Mouse (Mus musculus): ENCODE measurements around the gene Nfatc2. TPM values are rescaled to one million over a fixed set of nuclear protein-coding genes. Genes with fewer than 3 reads are reported as not detected.

The Nfatc2 gene
- total and polyA plus RNA-seq, 3 experiments: not detected

GRCm38 (mm10) chr2:168628787-168629186 lies 27.3 kb upstream of the Nfatc2 start:
- Histone ChIP-seq H3K27me3 (ENCODE audit: control insufficient read depth in 1 of 2, insufficient read depth in 2 of 2, low read length in 2 of 2) (no peaks in the 10 kb centered on the region), H3K9me3 (replicated peaks; ENCODE audit: insufficient read depth, low read length) (no peaks in the 10 kb centered on the region), H3K79me2 (ENCODE audit: control insufficient read depth, insufficient read depth, low read length, poor library complexity) (no peaks in the 10 kb centered on the region), H3K27ac (ENCODE audit: control insufficient read depth, low read depth, low read length) (no peak overlapping the region), H3K9ac (ENCODE audit: control insufficient read depth, low read depth, low read length, poor library complexity, severe bottlenecking) (no peak overlapping the region), H3K36me3 (ENCODE audit: control insufficient read depth in 1 of 2, insufficient read depth in 2 of 2, low read length in 2 of 2) (no peaks in the 10 kb centered on the region), H3K4me3 (ENCODE audit: control insufficient read depth in 1 of 2, insufficient read depth in 1 of 2, low read depth in 2 of 2, low read length in 2 of 2) (no peak overlapping the region), H3K4me1 (ENCODE audit: control insufficient read depth in 1 of 2, insufficient read depth in 2 of 2, low read length in 2 of 2) (no peaks in the 10 kb centered on the region)
- TF ChIP-seq MAX (IDR thresholded peaks at IDR 0.05; ENCODE audit: low read length): no peak
- no peak for TF ChIP-seq USF2 (IDR thresholded peaks at IDR 0.05; ENCODE audit: borderline replicate concordance in 1 of 2, insufficient read depth in 1 of 2, low read depth in 1 of 2, low read length in 2 of 2)
- peak; percentile 22 for TF ChIP-seq SMC3 (IDR thresholded peaks at IDR 0.05; ENCODE audit: low read depth, low read length)
- peak; percentile 26 for TF ChIP-seq RAD21 (IDR thresholded peaks at IDR 0.05; ENCODE audit: low read depth, low read length)
- no peak for TF ChIP-seq MYC (IDR thresholded peaks at IDR 0.05; ENCODE audit: low read depth, low read length)
- TF ChIP-seq CTCF (IDR thresholded peaks at IDR 0.05 in 2 of 3, conservative IDR thresholded peaks at IDR 0.05 in 1 of 3; ENCODE audit: control insufficient read depth in 1 of 3, insufficient read depth in 1 of 3, low read depth in 2 of 3, low read length in 3 of 3, poor library complexity in 1 of 3, severe bottlenecking in 1 of 3): peak in 2 of 3 experiments; percentile 37 to 54; a peak in 5 of 6 replicates
- TF ChIP-seq ZNF384 (IDR thresholded peaks at IDR 0.05; ENCODE audit: low read depth, low read length): no peak
- no peak for TF ChIP-seq POLR2AphosphoS2 (IDR thresholded peaks at IDR 0.05; ENCODE audit: low read length)
- no peak for TF ChIP-seq EP300 (IDR thresholded peaks at IDR 0.05; ENCODE audit: low read depth in 1 of 2, low read length in 2 of 2)
- no peak for TF ChIP-seq TAL1 (IDR thresholded peaks at IDR 0.05; ENCODE audit: low read length)
- TF ChIP-seq MYB (IDR thresholded peaks at IDR 0.05; ENCODE audit: low read depth, low read length): no peak
- no peak for TF ChIP-seq UBTF (IDR thresholded peaks at IDR 0.05; ENCODE audit: borderline replicate concordance, insufficient read depth, low read depth, low read length)
- TF ChIP-seq GABPA (IDR thresholded peaks at IDR 0.05; ENCODE audit: low read depth, low read length): no peak
- no peak for TF ChIP-seq POLR2AphosphoS5 (IDR thresholded peaks at IDR 0.05; ENCODE audit: borderline replicate concordance, low read depth, low read length)
- TF ChIP-seq E2F4 (IDR thresholded peaks at IDR 0.05; ENCODE audit: borderline replicate concordance, low read depth, low read length): no peak
- TF ChIP-seq GATA1 (IDR thresholded peaks at IDR 0.05; ENCODE audit: low read depth, low read length): no peak
- TF ChIP-seq BHLHE40 (IDR thresholded peaks at IDR 0.05; ENCODE audit: borderline replicate concordance, low read depth, low read length): no peak
- peak; percentile 11 for DNase-seq (ENCODE audit: low read depth, low spot score)

DNA sequence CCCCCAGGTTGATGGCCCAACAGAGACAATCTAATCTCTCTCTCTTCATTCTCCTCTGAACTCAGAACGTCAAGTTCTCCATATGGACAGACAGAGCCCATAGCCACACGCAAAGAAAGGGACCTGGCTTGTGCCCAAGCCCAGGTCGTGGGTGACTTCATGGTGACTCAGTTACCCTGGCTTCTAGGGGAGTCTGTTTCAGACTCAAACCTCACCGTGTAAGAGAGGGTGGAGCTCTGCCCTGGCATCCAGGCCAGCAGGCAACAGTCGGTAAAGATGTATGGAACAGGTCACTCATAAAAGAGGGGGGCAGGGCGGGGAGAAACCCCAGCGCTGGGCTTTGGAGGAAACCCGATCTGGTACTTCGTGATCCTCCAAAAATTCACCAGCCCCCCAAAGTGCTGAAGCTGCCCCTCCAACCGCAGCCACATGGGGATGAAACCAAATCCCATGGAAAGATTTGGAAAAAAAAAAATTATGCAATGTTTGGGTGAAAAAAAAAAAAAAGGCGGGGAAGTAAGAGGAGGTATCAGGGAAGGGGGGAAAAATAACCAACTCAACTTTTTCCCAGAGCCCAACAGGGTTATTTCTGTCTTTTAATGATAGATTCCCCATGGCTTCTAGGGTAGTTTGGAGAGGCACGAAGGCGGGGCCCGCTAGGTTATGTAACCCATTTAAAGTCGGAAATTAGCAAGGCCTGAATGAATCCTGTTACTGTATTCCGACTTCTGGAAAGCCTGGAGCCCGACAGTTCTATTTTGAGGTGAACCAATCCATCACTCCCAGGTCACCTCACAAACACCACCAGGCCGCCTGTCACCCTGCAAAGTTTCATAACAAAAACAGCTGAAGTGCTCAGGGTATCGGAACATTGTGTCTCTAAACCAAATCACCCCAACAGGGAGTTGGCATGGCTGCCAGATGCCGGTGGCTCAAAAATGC lies 26.6 kb upstream of the Nfatc2 start:
- no peaks in the 10 kb centered on the region for H3K4me1 ChIP-seq (ENCODE audit: control insufficient read depth in 1 of 2, insufficient read depth in 2 of 2, low read length in 2 of 2)
- no peaks in the 10 kb centered on the region for H3K27me3 ChIP-seq (ENCODE audit: control insufficient read depth in 1 of 2, insufficient read depth in 2 of 2, low read length in 2 of 2)
- DNase-seq (ENCODE audit: low read depth, low spot score): no peak
- TF ChIP-seq NELFE (IDR thresholded peaks at IDR 0.05; ENCODE audit: low read depth, low read length) (no peak), ZC3H11A (IDR thresholded peaks at IDR 0.05; ENCODE audit: low read depth, low read length) (no peak), MAX (IDR thresholded peaks at IDR 0.05; ENCODE audit: low read length) (no peak), CHD1 (IDR thresholded peaks at IDR 0.05; ENCODE audit: low read depth, low read length) (no peak), POLR2A (IDR thresholded peaks at IDR 0.05; ENCODE audit: control insufficient read depth in 1 of 2, insufficient read depth in 1 of 2, low read depth in 1 of 2, low read length in 2 of 2, poor library complexity in 1 of 2) (no peak), HCFC1 (IDR thresholded peaks at IDR 0.05; ENCODE audit: low read depth, low read length) (no peak), CHD2 (IDR thresholded peaks at IDR 0.05; ENCODE audit: low read length) (no peak), ELF1 (IDR thresholded peaks at IDR 0.05; ENCODE audit: low read depth, low read length) (no peak), POLR2AphosphoS2 (IDR thresholded peaks at IDR 0.05; ENCODE audit: low read length) (no peak), E2F4 (IDR thresholded peaks at IDR 0.05; ENCODE audit: borderline replicate concordance, low read depth, low read length) (no peak)
- H3K4me3 ChIP-seq (ENCODE audit: control insufficient read depth in 1 of 2, insufficient read depth in 1 of 2, low read depth in 2 of 2, low read length in 2 of 2): no peak overlapping the region
- no peak overlapping the region for H3K9ac ChIP-seq (ENCODE audit: control insufficient read depth, low read depth, low read length, poor library complexity, severe bottlenecking)
- H3K36me3 ChIP-seq (ENCODE audit: control insufficient read depth in 1 of 2, insufficient read depth in 2 of 2, low read length in 2 of 2): no peaks in the 10 kb centered on the region
- H3K27ac ChIP-seq (ENCODE audit: control insufficient read depth, low read depth, low read length): no peak overlapping the region
- H3K9me3 ChIP-seq (replicated peaks; ENCODE audit: insufficient read depth, low read length): no peaks in the 10 kb centered on the region
- no peaks in the 10 kb centered on the region for H3K79me2 ChIP-seq (ENCODE audit: control insufficient read depth, insufficient read depth, low read length, poor library complexity)

All from MEL (cell line).